Mouse (Mus musculus): Measurements from ENCODE around the gene Anp32e. TPM values are rescaled to one million over a fixed set of nuclear protein-coding genes. Genes with fewer than 3 reads are reported as not detected.
A peak's percentile ranks its signal among the peaks of the same experiment; 100 is the strongest.

Anp32e gene
- total RNA-seq, 2 experiments from 2014 or later, result 88.7 to 250 TPM

GRCm38 (mm10) chr3:95972251-95972872 is 43.3 kb downstream of the Anp32e start:
- ATAC-seq (ENCODE audit: poor library complexity, severe bottlenecking), result peak; percentile 67

GRCm38 (mm10) chr3:95972873-95973634 is 44.0 kb downstream of the Anp32e start:
- ATAC-seq (ENCODE audit: poor library complexity, severe bottlenecking), result peak; percentile 53

GRCm38 (mm10) chr3:95977079-95977478 is 48.0 kb downstream of the Anp32e start:
- peak; percentile 69 for ATAC-seq (ENCODE audit: poor library complexity, severe bottlenecking)

GRCm38 (mm10) chr3:95977587-95977986 is 48.5 kb downstream of the Anp32e start:
- 0 out of 2 replicates have a peak, but pooled peaks have one; percentile 11 for ATAC-seq (ENCODE audit: poor library complexity, severe bottlenecking)

- ATAC-seq (ENCODE audit: poor library complexity, severe bottlenecking), result no peak
Measured at GRCm38 (mm10) chr3:95978265-95978664, 49.2 kb downstream of the Anp32e start.

GRCm38 (mm10) chr3:95980276-95980970 is 51.4 kb downstream of the Anp32e start:
- ATAC-seq (ENCODE audit: poor library complexity, severe bottlenecking), result no peak

- no peak for ATAC-seq (ENCODE audit: poor library complexity, severe bottlenecking)
Measured at GRCm38 (mm10) chr3:95982129-95982528, 53.1 kb downstream of the Anp32e start.

- ATAC-seq (ENCODE audit: poor library complexity, severe bottlenecking), result peak; percentile 38
Measured at GRCm38 (mm10) chr3:95985209-95986000, 56.4 kb downstream of the Anp32e start.

- 0 out of 2 replicates have a peak, but pooled peaks have one; percentile 14 for ATAC-seq (ENCODE audit: poor library complexity, severe bottlenecking)
Measured at GRCm38 (mm10) chr3:95986001-95986622, 57.1 kb downstream of the Anp32e start.

- no peak for ATAC-seq (ENCODE audit: poor library complexity, severe bottlenecking)
Measured at GRCm38 (mm10) chr3:95986984-95987383, 57.9 kb downstream of the Anp32e start.

- peak; percentile 67 for ATAC-seq (ENCODE audit: poor library complexity, severe bottlenecking)
Measured at GRCm38 (mm10) chr3:95987386-95988110, 58.5 kb downstream of the Anp32e start.

- no peak for ATAC-seq (ENCODE audit: poor library complexity, severe bottlenecking)
Measured at GRCm38 (mm10) chr3:95988138-95988537, 59.1 kb downstream of the Anp32e start.

- ATAC-seq (ENCODE audit: poor library complexity, severe bottlenecking), result no peak
Measured at GRCm38 (mm10) chr3:95988969-95989368, 59.9 kb downstream of the Anp32e start.

GRCm38 (mm10) chr3:95990413-95990941 is 61.4 kb downstream of the Anp32e start:
- peak; percentile 61 for ATAC-seq (ENCODE audit: poor library complexity, severe bottlenecking)

GRCm38 (mm10) chr3:95992990-95993603 is 64.1 kb downstream of the Anp32e start:
- ATAC-seq (ENCODE audit: poor library complexity, severe bottlenecking), result no peak

- no peak for ATAC-seq (ENCODE audit: poor library complexity, severe bottlenecking)
Measured at GRCm38 (mm10) chr3:95993881-95994280, 64.8 kb downstream of the Anp32e start.

- ATAC-seq (ENCODE audit: poor library complexity, severe bottlenecking), result peak; percentile 35
Measured at GRCm38 (mm10) chr3:95994381-95994846, 65.4 kb downstream of the Anp32e start.

- no peak for ATAC-seq (ENCODE audit: poor library complexity, severe bottlenecking)
Measured at GRCm38 (mm10) chr3:95994975-95995801, 66.1 kb downstream of the Anp32e start.

All from megakaryocyte, adult 5-6 weeks (primary cell).